ENCODE assay signal across 29 mouse cellular contexts in genomic region chr9:119203617-119204016, GRCm38 (mm10). TPM values are rescaled to one million over a fixed set of nuclear protein-coding genes. Genes with fewer than 3 reads are reported as not detected.
DNase-seq lines count a peak whose midpoint lies in the region; ATAC-seq and TF ChIP-seq lines count a peak whose summit lies in the region.
"Had no signal": no experiment of that assay in that cellular context is flagged by ENCODE, and none has a peak within 500 bp of the region (broad histone marks: within the 10 kb centered on the region; RNA-seq: fewer than 3 reads in every experiment).

No protein-coding gene starts in this region.

- TF ChIP-seq CTCF in kidney, adult 2 months (conservative IDR thresholded peaks at IDR 0.05; ENCODE audit: insufficient read depth, insufficient read length, low read depth, low read length) = no peak
- TF ChIP-seq CTCF in liver, postnatal 0 days (IDR thresholded peaks at IDR 0.05; ENCODE audit: low read depth) = no peak

- DNase-seq in kidney, adult 2 months = peak; percentile 34
- DNase-seq in kidney, postnatal 25 days = no peak
- DNase-seq in liver, embryonic 11.5 days (ENCODE audit: low spot score) = no peak
- no peak for DNase-seq in liver, postnatal 0 days
- no peak for DNase-seq in cerebellum, postnatal 14 days
- DNase-seq: adrenal gland, adult 8-10 months; adrenal gland, postnatal 14 days; adrenal gland, postnatal 36 days; B cell, adult 2 months; cerebellum, adult 11-12 months; cerebellum, adult 2 months; cerebellum, adult 9-10 months; cerebellum, postnatal 10 days; cerebellum, postnatal 36 days; embryo, embryonic 11 days had no signal

- H3K27ac ChIP-seq in kidney, adult 2 months (ENCODE audit: insufficient read depth, low read depth, low read length) = no peak overlapping the region
- no peak overlapping the region for H3K27ac ChIP-seq in liver, embryonic 12.5 days
- H3K27ac ChIP-seq in liver, embryonic 11.5 days (ENCODE audit: low read depth, low read length) = no peak overlapping the region
- no peak overlapping the region for H3K27ac ChIP-seq in liver, embryonic 16.5 days (ENCODE audit: low read length)
- H3K27ac ChIP-seq in liver, postnatal 0 days (ENCODE audit: low read depth) = no peak overlapping the region
- H3K27ac ChIP-seq: embryonic facial prominence, embryonic 13.5 days; embryonic facial prominence, embryonic 15.5 days; forebrain, embryonic 10.5 days; forebrain, embryonic 12.5 days had no signal

- TF ChIP-seq POLR2A in kidney, adult 2 months (IDR thresholded peaks at IDR 0.05; ENCODE audit: low read depth, low read length) = no peak

- no peaks in the 10 kb centered on the region for H3K36me3 ChIP-seq in kidney, adult 2 months (ENCODE audit: control insufficient read depth, insufficient read depth, low read length)
- no peaks in the 10 kb centered on the region for H3K36me3 ChIP-seq in liver, embryonic 12.5 days
- H3K36me3 ChIP-seq in liver, embryonic 11.5 days (ENCODE audit: control insufficient read depth, insufficient read depth, low read length) = no peaks in the 10 kb centered on the region
- no peaks in the 10 kb centered on the region for H3K36me3 ChIP-seq in liver, embryonic 16.5 days (ENCODE audit: control insufficient read depth, insufficient read depth)
- no peaks in the 10 kb centered on the region for H3K36me3 ChIP-seq in liver, postnatal 0 days (replicated peaks; ENCODE audit: insufficient read depth, low read length)
- H3K36me3 ChIP-seq: embryonic facial prominence, embryonic 13.5 days; embryonic facial prominence, embryonic 15.5 days; forebrain, embryonic 10.5 days; forebrain, embryonic 12.5 days; G1E had no signal

- H3K9ac ChIP-seq in liver, embryonic 12.5 days = no peak overlapping the region
- no peak overlapping the region for H3K9ac ChIP-seq in liver, embryonic 11.5 days (ENCODE audit: low read depth, low read length)
- no peak overlapping the region for H3K9ac ChIP-seq in liver, embryonic 16.5 days (ENCODE audit: low read depth, low read length)
- H3K9ac ChIP-seq in liver, postnatal 0 days (replicated peaks) = no peak overlapping the region
- H3K9ac ChIP-seq: embryonic facial prominence, embryonic 13.5 days; embryonic facial prominence, embryonic 15.5 days; forebrain, embryonic 12.5 days had no signal

- H3K9me3 ChIP-seq in liver, embryonic 12.5 days (replicated peaks) = peaks cover 5% of the 10 kb centered on the region; the same call in 1 of the 2 replicates
- H3K9me3 ChIP-seq in liver, embryonic 11.5 days (ENCODE audit: control insufficient read depth, low read length) = no peaks in the 10 kb centered on the region
- no peaks in the 10 kb centered on the region for H3K9me3 ChIP-seq in liver, embryonic 16.5 days (replicated peaks; ENCODE audit: control insufficient read depth, low read length)
- H3K9me3 ChIP-seq in liver, postnatal 0 days (ENCODE audit: low read length) = no peaks in the 10 kb centered on the region; the same call in 1 of the 2 replicates
- H3K9me3 ChIP-seq: embryonic facial prominence, embryonic 13.5 days; embryonic facial prominence, embryonic 15.5 days had no signal

- no peaks in the 10 kb centered on the region for H3K27me3 ChIP-seq in kidney, adult 2 months (replicated peaks; ENCODE audit: control insufficient read depth, insufficient read depth, low read length)
- H3K27me3 ChIP-seq in liver, embryonic 12.5 days (replicated peaks) = no peaks in the 10 kb centered on the region
- no peaks in the 10 kb centered on the region for H3K27me3 ChIP-seq in liver, embryonic 11.5 days (replicated peaks; ENCODE audit: control insufficient read depth, insufficient read depth, low read length)
- H3K27me3 ChIP-seq in liver, embryonic 16.5 days (ENCODE audit: control insufficient read depth, insufficient read depth, low read depth, low read length) = no peaks in the 10 kb centered on the region
- H3K27me3 ChIP-seq in liver, postnatal 0 days (ENCODE audit: insufficient read depth, low read length) = no peaks in the 10 kb centered on the region
- H3K27me3 ChIP-seq: embryonic facial prominence, embryonic 13.5 days; embryonic facial prominence, embryonic 15.5 days; forebrain, embryonic 12.5 days; Patski had no signal

- no peak overlapping the region for H3K4me2 ChIP-seq in liver, embryonic 12.5 days
- no peak overlapping the region for H3K4me2 ChIP-seq in liver, embryonic 11.5 days
- no peak overlapping the region for H3K4me2 ChIP-seq in liver, embryonic 16.5 days (ENCODE audit: low read depth, low read length)
- H3K4me2 ChIP-seq in liver, postnatal 0 days (ENCODE audit: low read depth, low read length) = no peak overlapping the region
- H3K4me2 ChIP-seq: embryonic facial prominence, embryonic 13.5 days; embryonic facial prominence, embryonic 15.5 days; forebrain, embryonic 12.5 days had no signal

- ATAC-seq in liver, embryonic 12.5 days = peak; percentile 55; the same call in 1 of the 2 replicates
- no peak for ATAC-seq in liver, embryonic 11.5 days (replicated peaks; ENCODE audit: low FRiP score)
- peak; percentile 35 for ATAC-seq in liver, embryonic 16.5 days (ENCODE audit: low read depth)
- no peak for ATAC-seq in liver, postnatal 0 days
- ATAC-seq: activated CD4-positive, CD25-positive, alpha-beta regulatory T cell, adult 4 months; CD4-positive, CD25-positive, alpha-beta regulatory T cell, adult 4 months; forebrain, embryonic 14.5 days; forebrain, embryonic 16.5 days; Patski had no signal

- 91% methylated on average over 9 of the region's 9 CpGs for WGBS in kidney, adult 2 months
- WGBS in liver, embryonic 12.5 days (ENCODE audit: insufficient replicate concordance) = 75% methylated on average over 9 of the region's 9 CpGs
- WGBS in liver, embryonic 11.5 days = 73% methylated on average over 9 of the region's 9 CpGs
- WGBS in liver, embryonic 16.5 days (ENCODE audit: insufficient replicate concordance) = 71% methylated on average over 9 of the region's 9 CpGs
- 90% methylated on average over 9 of the region's 9 CpGs for WGBS in liver, postnatal 0 days (ENCODE audit: insufficient replicate concordance)

- no peak overlapping the region for H3K4me3 ChIP-seq in kidney, adult 2 months (ENCODE audit: insufficient read depth, low read depth, low read length)
- H3K4me3 ChIP-seq in liver, embryonic 12.5 days = no peak overlapping the region
- H3K4me3 ChIP-seq in liver, embryonic 11.5 days (ENCODE audit: low read depth, low read length) = no peak overlapping the region
- no peak overlapping the region for H3K4me3 ChIP-seq in liver, embryonic 16.5 days (ENCODE audit: low read depth, low read length)
- H3K4me3 ChIP-seq in liver, postnatal 0 days (ENCODE audit: low read depth, low read length) = no peak overlapping the region
- H3K4me3 ChIP-seq: embryonic facial prominence, embryonic 13.5 days; embryonic facial prominence, embryonic 15.5 days; erythroblast, embryonic 14.5 days; forebrain, embryonic 10.5 days; forebrain, embryonic 12.5 days had no signal

- no peak for TF ChIP-seq EP300 in liver, postnatal 0 days (IDR thresholded peaks at IDR 0.05; ENCODE audit: low read depth)

- peaks cover 28% of the 10 kb centered on the region for H3K4me1 ChIP-seq in kidney, adult 2 months (ENCODE audit: control insufficient read depth, insufficient read depth, low read length)
- no peaks in the 10 kb centered on the region for H3K4me1 ChIP-seq in liver, embryonic 12.5 days
- no peaks in the 10 kb centered on the region for H3K4me1 ChIP-seq in liver, embryonic 11.5 days (replicated peaks; ENCODE audit: control insufficient read depth, insufficient read depth, low read length)
- H3K4me1 ChIP-seq in liver, embryonic 16.5 days (ENCODE audit: control insufficient read depth, low read depth, low read length) = 0 out of 2 replicates have a peak, but pooled peaks cover 2% of the 10 kb centered on the region
- H3K4me1 ChIP-seq in liver, postnatal 0 days (ENCODE audit: insufficient read depth) = peaks cover 7% of the 10 kb centered on the region; the same call in 1 of the 2 replicates
- H3K4me1 ChIP-seq: embryonic facial prominence, embryonic 13.5 days; embryonic facial prominence, embryonic 15.5 days; forebrain, embryonic 10.5 days; forebrain, embryonic 12.5 days had no signal

RNA-seq across cellular contexts. Expression of gene Slc22a13, which starts 5.3 kb away (rescaled TPM):
- 156 and 213 TPM in 2 replicates for polyA plus RNA-seq in kidney, adult 2 months (2012; rRNA removed)
- not detected in 2 replicates for polyA plus RNA-seq in liver, embryonic 12.5 days (2016; fragmentation: Nextera tagmentation; extraction: Ambion mirVana)
- not detected in 2 replicates for polyA plus RNA-seq in liver, embryonic 11.5 days (2014; fragmentation: Nextera tagmentation; extraction: Ambion mirVana)
- polyA plus RNA-seq in liver, embryonic 16.5 days (2015; fragmentation: Nextera tagmentation; extraction: Ambion mirVana) = 0.08 TPM in 1 of 2 replicates, not detected in the other
- not detected in 2 replicates for polyA plus RNA-seq in liver, postnatal 0 days (2015; fragmentation: Nextera tagmentation; extraction: Ambion mirVana)
- polyA plus RNA-seq: activated CD4-positive, CD25-positive, alpha-beta regulatory T cell, adult 4 months; CD4-positive, CD25-positive, alpha-beta regulatory T cell, adult 4 months; cerebellum, adult 2 months; embryonic facial prominence, embryonic 11.5 days; embryonic facial prominence, embryonic 13.5 days; embryonic facial prominence, embryonic 15.5 days; erythroblast, embryonic 14.5 days; forebrain, embryonic 10.5 days; forebrain, embryonic 12.5 days; forebrain, embryonic 14.5 days; G1E had no signal

RNA-seq across cellular contexts. Expression of gene Gm47289, which starts 44.7 kb away (rescaled TPM):
- 0.03 TPM in 1 of 2 replicates, not detected in the other for polyA plus RNA-seq in kidney, adult 2 months (2012; rRNA removed)
- polyA plus RNA-seq in liver, embryonic 12.5 days (2016; fragmentation: Nextera tagmentation; extraction: Ambion mirVana) = not detected in 2 replicates
- not detected in 2 replicates for polyA plus RNA-seq in liver, embryonic 11.5 days (2014; fragmentation: Nextera tagmentation; extraction: Ambion mirVana)
- 0.04 TPM in 1 of 2 replicates, not detected in the other for polyA plus RNA-seq in liver, embryonic 16.5 days (2015; fragmentation: Nextera tagmentation; extraction: Ambion mirVana)
- not detected in 2 replicates for polyA plus RNA-seq in liver, postnatal 0 days (2015; fragmentation: Nextera tagmentation; extraction: Ambion mirVana)
- polyA plus RNA-seq: CD4-positive, CD25-positive, alpha-beta regulatory T cell, adult 4 months; cerebellum, adult 2 months; embryonic facial prominence, embryonic 11.5 days; embryonic facial prominence, embryonic 13.5 days; embryonic facial prominence, embryonic 15.5 days; erythroblast, embryonic 14.5 days; forebrain, embryonic 10.5 days; forebrain, embryonic 12.5 days; forebrain, embryonic 14.5 days; forebrain, embryonic 16.5 days; G1E; Patski had no signal

RNA-seq across cellular contexts. Expression of gene Acaa1b, which starts 46.7 kb away (rescaled TPM):
- polyA plus RNA-seq in kidney, adult 2 months (2012; rRNA removed) = 417 and 424 TPM in 2 replicates
- 0.55 and 0.85 TPM in 2 replicates for polyA plus RNA-seq in liver, embryonic 12.5 days (2016; fragmentation: Nextera tagmentation; extraction: Ambion mirVana)
- 0.34 and 0.63 TPM in 2 replicates for polyA plus RNA-seq in liver, embryonic 11.5 days (2014; fragmentation: Nextera tagmentation; extraction: Ambion mirVana)
- polyA plus RNA-seq in liver, embryonic 16.5 days (2015; fragmentation: Nextera tagmentation; extraction: Ambion mirVana) = 24.8 and 27.6 TPM in 2 replicates
- 496 and 544 TPM in 2 replicates for polyA plus RNA-seq in liver, postnatal 0 days (2015; fragmentation: Nextera tagmentation; extraction: Ambion mirVana)
- polyA plus RNA-seq: activated CD4-positive, CD25-positive, alpha-beta regulatory T cell, adult 4 months; CD4-positive, CD25-positive, alpha-beta regulatory T cell, adult 4 months; G1E had no signal

Comparison
In these comparisons a context has a peak if more than half of its experiments do, and no peak if none do; other contexts are left out.
1. ATAC-seq: peak in liver, embryonic 12.5 days (single experiment) and liver, embryonic 16.5 days (single experiment); none in liver, embryonic 11.5 days (single experiment) and liver, postnatal 0 days (single experiment).
2. RNA of gene Acaa1b, which starts 46.7 kb away (polyA plus RNA-seq): 496 to 544 TPM in liver, postnatal 0 days, 417 to 424 TPM in kidney, adult 2 months and 24.8 to 27.6 TPM in liver, embryonic 16.5 days; 0.34 to 0.63 TPM in liver, embryonic 11.5 days and 0.55 to 0.85 TPM in liver, embryonic 12.5 days; every median in the first group is over 10 times any median in the second.
3. RNA of gene Slc22a13, which starts 5.3 kb away (polyA plus RNA-seq): 156 to 213 TPM in kidney, adult 2 months; 0.08 TPM in liver, embryonic 16.5 days, not detected in liver, postnatal 0 days, not detected in liver, embryonic 11.5 days and not detected in liver, embryonic 12.5 days; every median in the first group is over 100 times any median in the second.